Mouse (Mus musculus) ES-Bruce4 (cell line): ENCODE measurements around the gene Mroh9. TPM values are rescaled to one million over a fixed set of nuclear protein-coding genes. Genes with fewer than 3 reads are reported as not detected.

Source experiments
- H3K27ac ChIP-seq: 2 replicates; pipeline ENCODE4 v1.5.1; 2012; ENCODE audit warnings: low read length, inconsistent platforms; ENCODE audit not compliant: insufficient read depth
- H3K27me3 ChIP-seq: 2 replicates; pipeline ENCODE4 v1.6.1; 2012; ENCODE audit warnings: mild to moderate bottlenecking, low read length, inconsistent platforms; ENCODE audit not compliant: control insufficient read depth, poor library complexity, insufficient read depth, severe bottlenecking
- H3K36me3 ChIP-seq: 2 replicates; pipeline ENCODE4 v1.6.1; 2012; ENCODE audit warnings: inconsistent platforms, mild to moderate bottlenecking, low read length, moderate library complexity; ENCODE audit not compliant: control insufficient read depth, poor library complexity, insufficient read depth, severe bottlenecking
- H3K4me1 ChIP-seq: one replicate; pipeline ENCODE4 v1.8.1; 2011; ENCODE audit warnings: low read length; ENCODE audit not compliant: control insufficient read depth, insufficient read depth
- H3K4me3 ChIP-seq: 2 replicates; pipeline ENCODE4 v1.5.1; 2011; ENCODE audit warnings: low read depth, mild to moderate bottlenecking, low read length
- H3K9ac ChIP-seq: 2 replicates; pipeline ENCODE4 v1.6.1; 2012; ENCODE audit warnings: low read depth, mild to moderate bottlenecking, inconsistent platforms; ENCODE audit not compliant: poor library complexity, severe bottlenecking
- H3K9me3 ChIP-seq: replicated peaks from 2 replicates; pipeline ENCODE4 v1.6.1; 2012; ENCODE audit warnings: mild to moderate bottlenecking, low read length, inconsistent platforms; ENCODE audit not compliant: control insufficient read depth, poor library complexity, insufficient read depth, severe bottlenecking
- CTCF ChIP-seq: IDR thresholded peaks from one replicate; pipeline ENCODE4 v1.8.1; 2011; ENCODE audit warnings: low read depth, low read length
- EP300 ChIP-seq: IDR thresholded peaks from 2 replicates; pipeline ENCODE4 v1.6.1; 2011; ENCODE audit warnings: low read depth, low read length; ENCODE audit not compliant: insufficient read depth
- POLR2A ChIP-seq: IDR thresholded peaks from one replicate; pipeline ENCODE4 v1.8.1; 2011; ENCODE audit warnings: low read length; ENCODE audit not compliant: insufficient read depth
- polyA plus RNA-seq: library from polyadenylated mRNA; stranded (reverse); fragments of >200 nt; gene quantifications from 2 replicates; pipeline ENCODE4 v1.2.4, GENCODE M21; 2011; ENCODE audit warnings: low read depth; ENCODE audit not compliant: missing spikeins, insufficient read depth, insufficient read length

Mroh9 gene
- polyA plus RNA-seq, 1 experiment = not detected

GRCm38 (mm10) chr1:163055629-163056028 lies 29.8 kb downstream of the Mroh9 start:
- no peaks in the 10 kb centered on the region for H3K36me3 ChIP-seq

GRCm38 (mm10) chr1:163023075-163023474 lies 62.4 kb downstream of the Mroh9 start:
- no peaks in the 10 kb centered on the region for H3K4me1 ChIP-seq
- no peak overlapping the region for H3K27ac ChIP-seq
- no peak for TF ChIP-seq POLR2A
- no peak for TF ChIP-seq EP300
- no peak for TF ChIP-seq CTCF
- H3K4me3 ChIP-seq = no peak overlapping the region
- H3K9ac ChIP-seq = no peak overlapping the region
- no peaks in the 10 kb centered on the region for H3K27me3 ChIP-seq
- no peaks in the 10 kb centered on the region for H3K9me3 ChIP-seq
- no peaks in the 10 kb centered on the region for H3K36me3 ChIP-seq

More at GRCm38 (mm10) chr1:163055629-163056028, 29.8 kb downstream of the Mroh9 start:
- Histone ChIP-seq H3K9ac (no peak overlapping the region), H3K4me1 (no peaks in the 10 kb centered on the region), H3K27me3 (no peaks in the 10 kb centered on the region), H3K4me3 (no peak overlapping the region), H3K27ac (no peak overlapping the region), H3K9me3 (no peaks in the 10 kb centered on the region)
- TF ChIP-seq POLR2A (no peak), CTCF (no peak), EP300 (no peak)

- no peaks in the 10 kb centered on the region for H3K9me3 ChIP-seq
- no peaks in the 10 kb centered on the region for H3K4me1 ChIP-seq
- H3K27me3 ChIP-seq = no peaks in the 10 kb centered on the region
- no peak overlapping the region for H3K27ac ChIP-seq
- TF ChIP-seq CTCF = no peak
- no peak for TF ChIP-seq EP300
- TF ChIP-seq POLR2A = no peak
- no peaks in the 10 kb centered on the region for H3K36me3 ChIP-seq
- no peak overlapping the region for H3K4me3 ChIP-seq
- H3K9ac ChIP-seq = no peak overlapping the region
Observed at GRCm38 (mm10) chr1:163009220-163009619, 76.2 kb downstream of the Mroh9 start.

- Histone ChIP-seq H3K4me3 (no peak overlapping the region), H3K4me1 (no peaks in the 10 kb centered on the region), H3K36me3 (no peaks in the 10 kb centered on the region), H3K9me3 (no peaks in the 10 kb centered on the region), H3K27me3 (no peaks in the 10 kb centered on the region), H3K9ac (no peak overlapping the region), H3K27ac (no peak overlapping the region)
- TF ChIP-seq POLR2A (no peak), EP300 (no peak), CTCF (no peak)
Observed at GRCm38 (mm10) chr1:163003496-163003895, 82.0 kb downstream of the Mroh9 start.

GRCm38 (mm10) chr1:163001271-163001829 lies 84.1 kb downstream of the Mroh9 start:
- no peak overlapping the region for H3K4me3 ChIP-seq
- H3K9ac ChIP-seq = no peak overlapping the region
- H3K36me3 ChIP-seq = no peaks in the 10 kb centered on the region
- no peak for TF ChIP-seq EP300
- TF ChIP-seq POLR2A = no peak
- TF ChIP-seq CTCF = no peak
- H3K27me3 ChIP-seq = no peaks in the 10 kb centered on the region
- no peaks in the 10 kb centered on the region for H3K4me1 ChIP-seq
- no peaks in the 10 kb centered on the region for H3K9me3 ChIP-seq
- H3K27ac ChIP-seq = no peak overlapping the region

- H3K9ac ChIP-seq = no peak overlapping the region
- no peaks in the 10 kb centered on the region for H3K36me3 ChIP-seq
- no peak for TF ChIP-seq CTCF
- no peak for TF ChIP-seq EP300
- no peak for TF ChIP-seq POLR2A
- H3K4me1 ChIP-seq = no peaks in the 10 kb centered on the region
- no peaks in the 10 kb centered on the region for H3K27me3 ChIP-seq
- H3K27ac ChIP-seq = no peak overlapping the region
- H3K4me3 ChIP-seq = no peak overlapping the region
- H3K9me3 ChIP-seq = no peaks in the 10 kb centered on the region
Observed at GRCm38 (mm10) chr1:162987546-162987945, 97.9 kb downstream of the Mroh9 start.
